Mouse (Mus musculus) C2C12 (cell line): ENCODE measurements around the gene Cxcr4.

Source experiments
- CTCF ChIP-seq: IDR thresholded peaks from one replicate; pipeline ENCODE4 v1.5.1; 2011; ENCODE audit not compliant: control insufficient read depth, insufficient read depth, insufficient read length
- FOSL1 ChIP-seq: IDR thresholded peaks from one replicate; pipeline ENCODE4 v1.8.0; 2011; ENCODE audit warnings: mild to moderate bottlenecking, low read length; ENCODE audit not compliant: poor library complexity, insufficient read depth, severe bottlenecking
- MAX ChIP-seq: IDR thresholded peaks from one replicate; pipeline ENCODE4 v1.6.1; 2011; ENCODE audit warnings: mild to moderate bottlenecking, control low read depth

DNA sequence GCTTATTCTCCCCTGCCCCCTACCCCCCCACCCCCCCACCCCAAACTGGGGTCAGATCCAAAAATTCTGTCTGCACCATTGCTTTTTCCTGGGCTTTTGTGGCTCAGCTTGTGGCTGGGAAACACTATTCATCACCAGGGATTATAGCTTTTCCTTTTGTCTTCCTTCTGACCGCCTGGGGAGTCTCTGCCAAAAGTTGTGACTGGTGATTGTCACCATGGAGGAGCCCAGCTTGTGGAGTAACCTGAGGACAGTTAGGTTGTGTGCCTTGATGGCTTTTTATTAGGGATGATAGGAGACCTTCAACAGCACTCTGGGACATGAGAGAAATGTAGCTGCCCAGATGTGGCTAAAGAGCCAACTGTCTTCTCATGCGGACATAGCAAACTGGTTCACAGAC, 13.6 kb downstream of the Cxcr4 start:
- TF ChIP-seq CTCF (no peak), MAX (no peak), FOSL1 (no peak)
